Mouse (Mus musculus) CH12.LX (cell line): ENCODE measurements around the gene Card11. TPM values are rescaled to one million over a fixed set of nuclear protein-coding genes. Genes with fewer than 3 reads are reported as not detected.
A peak's percentile ranks its signal among the peaks of the same experiment; 100 is the strongest.

Experiments used
- DNase-seq: peaks from one replicate; pipeline ENCODE4 v3.0.0-alpha.2; 2013; ENCODE audit errors: extremely low read depth
- H3K27ac ChIP-seq: 2 replicates; pipeline ENCODE4 v1.5.1; 2012; ENCODE audit warnings: low read depth, mild to moderate bottlenecking, control low read depth, moderate library complexity; ENCODE audit not compliant: insufficient read depth
- H3K27me3 ChIP-seq: replicated peaks from 2 replicates; pipeline ENCODE3; 2012; ENCODE audit warnings: inconsistent platforms
- H3K36me3 ChIP-seq, 2 experiments: replicated peaks in 1 of 2; 2 replicates each; pipeline versions ENCODE3 to v1.6.1; 2012; ENCODE audit warnings: inconsistent platforms in 1 of 2, low read length in 1 of 2, mild to moderate bottlenecking in 1 of 2, mixed read lengths in 1 of 2, moderate library complexity in 1 of 2; ENCODE audit not compliant: control insufficient read depth in 1 of 2, insufficient read depth in 1 of 2
- H3K4me1 ChIP-seq, 2 experiments: 2 replicates each; pipeline ENCODE4 v1.6.1; 2012; ENCODE audit warnings: inconsistent platforms in 1 of 2, moderate library complexity in 1 of 2; ENCODE audit not compliant: insufficient read depth in 2 of 2, control insufficient read depth in 1 of 2
- H3K4me2 ChIP-seq: 2 replicates; pipeline ENCODE4 v1.6.1; 2012; ENCODE audit warnings: low read depth, mild to moderate bottlenecking, control low read depth; ENCODE audit not compliant: poor library complexity, insufficient read depth, severe bottlenecking
- H3K4me3 ChIP-seq, 3 experiments: fragments of 150-350 bp in 1 of 3; sonication (generic) in 1 of 3; replicated peaks in 1 of 3; 2 replicates each; pipeline versions ENCODE3 to v1.5.1; 2011 to 2012; ENCODE audit warnings: low read depth in 2 of 3, low read length in 2 of 3, mild to moderate bottlenecking in 2 of 3, moderate library complexity in 2 of 3, control low read depth in 1 of 3, improper control_type of control experiment in 1 of 3, inconsistent platforms in 1 of 3, mixed read lengths in 1 of 3; ENCODE audit not compliant: poor library complexity in 1 of 3
- H3K79me2 ChIP-seq: replicated peaks from 2 replicates; pipeline ENCODE4 v1.6.1; 2012; ENCODE audit warnings: mild to moderate bottlenecking, moderate library complexity; ENCODE audit not compliant: control insufficient read depth, poor library complexity, insufficient read depth, severe bottlenecking; ENCODE audit errors: extremely low read depth
- H3K9ac ChIP-seq: 2 replicates; pipeline ENCODE4 v1.6.1; 2012; ENCODE audit warnings: low read depth, mild to moderate bottlenecking, control low read depth, moderate library complexity; ENCODE audit not compliant: insufficient read depth
- H3K9me3 ChIP-seq: replicated peaks from 2 replicates; pipeline ENCODE3; 2012; ENCODE audit warnings: low read length, inconsistent platforms, mixed read lengths
- CTCF ChIP-seq, 2 experiments: IDR thresholded peaks in 1 of 2; conservative IDR thresholded peaks in 1 of 2; 2 replicates each; pipeline ENCODE4 v1.5.1; 2011 to 2012; ENCODE audit warnings: low read depth in 2 of 2, low read length in 2 of 2, improper control_type of control experiment in 1 of 2, inconsistent platforms in 1 of 2, mild to moderate bottlenecking in 1 of 2, moderate library complexity in 1 of 2
- ELF1 ChIP-seq: IDR thresholded peaks from 2 replicates; pipeline ENCODE4 v1.6.1; 2014; ENCODE audit warnings: low read depth, mild to moderate bottlenecking, inconsistent platforms, low read length, improper control_type of control experiment
- EP300 ChIP-seq: IDR thresholded peaks from 2 replicates; pipeline ENCODE4 v1.6.1; 2011; ENCODE audit warnings: low read length, improper control_type of control experiment
- GABPA ChIP-seq: IDR thresholded peaks from 2 replicates; pipeline ENCODE4 v1.6.1; 2012; ENCODE audit warnings: low read depth, low read length, improper control_type of control experiment, inconsistent platforms; ENCODE audit not compliant: insufficient replicate concordance
- JUN ChIP-seq: IDR thresholded peaks from 2 replicates; pipeline ENCODE4 v1.6.1; 2011; ENCODE audit warnings: low read depth, mild to moderate bottlenecking, low read length, improper control_type of control experiment, moderate library complexity; ENCODE audit not compliant: insufficient read depth
- MAX ChIP-seq: IDR thresholded peaks from 2 replicates; pipeline ENCODE4 v1.6.1; 2011; ENCODE audit warnings: low read length, improper control_type of control experiment
- MAZ ChIP-seq: IDR thresholded peaks from 2 replicates; pipeline ENCODE4 v1.6.1; 2012; ENCODE audit warnings: low read depth, mild to moderate bottlenecking, inconsistent platforms, low read length, improper control_type of control experiment, moderate library complexity
- MEF2A ChIP-seq: IDR thresholded peaks from 2 replicates; pipeline ENCODE4 v1.6.1; 2014; ENCODE audit warnings: low read depth, mild to moderate bottlenecking, inconsistent platforms, low read length, improper control_type of control experiment, borderline replicate concordance
- PAX5 ChIP-seq: IDR thresholded peaks from 2 replicates; pipeline ENCODE4 v1.6.1; 2012; ENCODE audit warnings: low read length, inconsistent platforms, mixed read lengths
- POLR2AphosphoS2 ChIP-seq: IDR thresholded peaks from 2 replicates; pipeline ENCODE4 v1.6.1; 2011; ENCODE audit warnings: low read depth, low read length, improper control_type of control experiment
- RAD21 ChIP-seq: IDR thresholded peaks from 2 replicates; pipeline ENCODE4 v1.6.1; 2011; ENCODE audit warnings: low read depth, mild to moderate bottlenecking, low read length, improper control_type of control experiment, moderate library complexity
- RCOR1 ChIP-seq: conservative IDR thresholded peaks from 2 replicates; pipeline ENCODE4 v1.6.1; 2012; ENCODE audit warnings: low read depth, mild to moderate bottlenecking, inconsistent platforms, low read length, improper control_type of control experiment
- SIN3A ChIP-seq: IDR thresholded peaks from 2 replicates; pipeline ENCODE4 v1.6.1; 2012; ENCODE audit warnings: low read length, improper control_type of control experiment, inconsistent platforms
- SMC3 ChIP-seq: IDR thresholded peaks from 2 replicates; pipeline ENCODE4 v1.6.1; 2011; ENCODE audit warnings: low read depth, low read length, improper control_type of control experiment
- TBP ChIP-seq: conservative IDR thresholded peaks from 2 replicates; pipeline ENCODE4 v1.6.1; 2011; ENCODE audit warnings: low read depth, low read length, improper control_type of control experiment
- TCF12 ChIP-seq: IDR thresholded peaks from 2 replicates; pipeline ENCODE4 v1.6.1; 2014; ENCODE audit warnings: low read depth, mild to moderate bottlenecking, inconsistent platforms, low read length, improper control_type of control experiment
- UBTF ChIP-seq: IDR thresholded peaks from 2 replicates; pipeline ENCODE4 v1.6.1; 2012; ENCODE audit warnings: low read depth, mild to moderate bottlenecking, inconsistent platforms, low read length, improper control_type of control experiment, moderate library complexity
- USF2 ChIP-seq: conservative IDR thresholded peaks from 2 replicates; pipeline ENCODE4 v1.6.1; 2011; ENCODE audit warnings: low read depth, low read length, improper control_type of control experiment
- ZC3H11A ChIP-seq: IDR thresholded peaks from 2 replicates; pipeline ENCODE4 v1.6.1; 2012; ENCODE audit warnings: low read depth, mild to moderate bottlenecking, inconsistent platforms, low read length, improper control_type of control experiment
- ZKSCAN1 ChIP-seq: IDR thresholded peaks from 2 replicates; pipeline ENCODE4 v1.6.1; 2012; ENCODE audit warnings: low read depth, inconsistent platforms, low read length, improper control_type of control experiment, borderline replicate concordance
- ZMIZ1 ChIP-seq: IDR thresholded peaks from 2 replicates; pipeline ENCODE4 v1.6.1; 2012; ENCODE audit warnings: low read depth, mild to moderate bottlenecking, inconsistent platforms, low read length, improper control_type of control experiment
- ZNF384 ChIP-seq: IDR thresholded peaks from 2 replicates; pipeline ENCODE4 v1.6.1; 2012; ENCODE audit warnings: low read depth, low read length, improper control_type of control experiment, inconsistent platforms
- dilution Hi-C: fragments of 300-500 bp; cut with MboI; formaldehyde crosslinking; loops from 2 replicates; pipeline ENCODE4 v1.14.3; 2020; ENCODE audit warnings: low sequenced_read_pairs; ENCODE audit not compliant: extremely low pct_unique_long_range_greater_than_20kb, extremely low pct_ligation_motif_present
- in situ Hi-C: fragments of 300-500 bp; cut with MboI; formaldehyde crosslinking; loops from 3 replicates; pipeline ENCODE4 v1.14.3; 2019; ENCODE audit warnings: low sequenced_read_pairs, low pct_ligation_motif_present, low pct_unique_long_range_greater_than_20kb, mixed read lengths
- polyA plus RNA-seq: library from polyadenylated mRNA; unstranded; fragments of >175 nt; gene quantifications from 2 replicates; pipeline ENCODE4 v1.2.1, GENCODE M21; 2012; ENCODE audit warnings: low read depth; ENCODE audit not compliant: insufficient read length
- total RNA-seq, 2 experiments: library from RNA; depleted of rRNA; stranded (reverse); fragments of 300-350 nt in 1 of 2; fragments of >200 nt in 1 of 2; gene quantifications; 2 replicates each; pipeline ENCODE4 v1.2.3; 2012 to 2014

The Card11 gene
- total and polyA plus RNA-seq, 3 experiments = 16.1 to 84.6 (median 31.9) TPM

DNA sequence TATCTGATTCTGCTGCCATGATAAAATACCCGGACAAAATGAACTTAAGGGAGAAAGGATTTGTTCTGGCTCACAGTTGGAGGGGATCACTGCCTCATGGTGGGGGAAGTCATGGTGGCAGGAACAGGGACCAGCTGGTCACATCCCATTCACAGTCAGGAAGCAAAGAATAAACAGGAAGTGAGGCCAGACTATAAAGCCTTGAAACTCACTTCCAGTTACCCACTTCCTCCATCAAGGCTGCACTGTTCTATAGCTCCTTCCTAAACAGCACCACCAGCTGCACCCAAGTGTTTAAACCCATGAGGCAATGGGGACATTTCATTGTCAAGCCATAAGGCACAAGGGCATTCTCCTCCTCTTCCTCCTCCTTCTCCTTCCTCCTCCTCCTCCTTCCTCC is 82.6 kb downstream of the Card11 start:
- in situ Hi-C loops (no loop called here), dilution Hi-C loops (no loop called here)
- Histone ChIP-seq H3K4me3 (no peak overlapping the region), H3K4me1 (peaks cover 5 to 32% of the 10 kb centered on the region in 2 experiments), H3K36me3 (peaks cover 57 to 90% of the 10 kb centered on the region in 2 experiments), H3K27ac (0 out of 2 replicates have a peak overlapping the region, but pooled peaks have one; percentile 4), H3K9ac (no peak overlapping the region), H3K4me2 (no peak overlapping the region), H3K9me3 (peaks cover 39% of the 10 kb centered on the region), H3K27me3 (no peaks in the 10 kb centered on the region), H3K79me2 (no peaks in the 10 kb centered on the region; the same call in none of the 2 replicates)
- TF ChIP-seq MEF2A (no peak), SIN3A (no peak), ELF1 (no peak), RAD21 (no peak), EP300 (no peak), GABPA (no peak), MAX (no peak), TCF12 (no peak), ZMIZ1 (no peak), MAZ (no peak), TBP (no peak), POLR2AphosphoS2 (no peak), ZNF384 (no peak), ZKSCAN1 (no peak), PAX5 (no peak), CTCF (conservative IDR thresholded peaks at IDR 0.05 in 1 of 2, IDR thresholded peaks at IDR 0.05 in 1 of 2; ENCODE audit: low read depth in 2 of 2, low read length in 2 of 2) (no peak), JUN (no peak), UBTF (no peak), SMC3 (no peak), RCOR1 (no peak)
- DNase-seq = no peak

DNA sequence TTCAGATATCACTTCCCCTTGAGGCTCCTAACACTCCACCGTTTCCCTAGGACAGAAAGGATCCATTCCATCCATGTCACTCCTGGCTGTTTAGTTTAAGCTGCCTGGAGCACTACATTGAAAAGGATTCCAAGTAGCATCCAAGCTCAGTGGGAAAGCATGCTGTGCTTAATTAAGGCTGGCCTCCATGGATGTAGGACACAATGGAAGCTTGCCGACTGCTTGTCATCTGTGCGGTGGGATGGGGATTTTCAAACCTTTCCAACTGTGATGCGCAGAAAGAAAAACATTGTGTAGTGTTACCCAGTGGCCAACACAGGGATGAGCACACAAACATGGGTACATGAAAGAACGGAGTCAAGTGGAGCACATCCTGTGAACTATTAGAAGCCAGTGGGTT is 89.5 kb downstream of the Card11 start:
- no peak overlapping the region for H3K27ac ChIP-seq
- peaks cover 0 to 8% of the 10 kb centered on the region in 2 experiments; a peak in 2 of 4 replicates for H3K4me1 ChIP-seq
- peaks cover 67 to 85% of the 10 kb centered on the region in 2 experiments for H3K36me3 ChIP-seq
- in situ Hi-C loops = no loop called here
- H3K4me2 ChIP-seq = no peak overlapping the region
- H3K9ac ChIP-seq = no peak overlapping the region
- no peaks in the 10 kb centered on the region; the same call in 1 of the 2 replicates for H3K79me2 ChIP-seq
- TF ChIP-seq ZC3H11A = no peak
- no peak for TF ChIP-seq USF2
- TF ChIP-seq, all 38 proteins: peak for 0
- Histone ChIP-seq H3K27me3 (no peaks in the 10 kb centered on the region), H3K4me3 (no peak overlapping the region), H3K9me3 (peaks cover 20% of the 10 kb centered on the region)
- DNase-seq = no peak
- dilution Hi-C loops = no loop called here
